Mouse (Mus musculus) CH12.LX (cell line): Measurements from ENCODE around the gene Ttll10.

ENCODE experiments used
- EP300 ChIP-seq: IDR thresholded peaks from 2 replicates; pipeline ENCODE4 v1.6.1; 2011; ENCODE audit warnings: low read length, improper control_type of control experiment
- POLR2A ChIP-seq: IDR thresholded peaks from 2 replicates; pipeline ENCODE4 v1.6.1; 2011; ENCODE audit warnings: low read depth, mild to moderate bottlenecking, improper control_type of control experiment, low read length

DNA sequence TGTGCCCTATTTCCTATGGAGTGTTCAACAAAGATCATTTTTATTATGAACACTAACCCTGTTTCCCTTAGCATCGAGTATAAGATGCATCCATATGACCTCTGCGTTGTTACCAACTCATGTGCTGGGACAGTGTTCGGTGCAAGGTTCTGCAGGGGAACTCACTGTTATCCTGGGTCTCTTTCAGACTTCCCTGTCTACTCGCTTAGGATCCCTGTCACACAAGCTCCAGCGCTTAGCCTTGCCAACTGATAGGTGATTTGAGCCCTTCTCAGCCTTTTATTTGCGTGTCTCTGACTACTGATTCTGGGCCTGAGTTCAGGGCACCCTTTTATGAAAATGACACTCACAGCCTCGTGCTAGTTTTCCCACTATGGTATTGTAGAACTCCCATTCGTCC lies 26.0 kb upstream of the Ttll10 start:
- TF ChIP-seq POLR2A, result no peak
- no peak for TF ChIP-seq EP300
